Mouse (Mus musculus) right cerebral cortex, adult 18-20 months (tissue): ENCODE results near the gene Gm826.

Source experiments
- DNase-seq: peaks from one replicate; pipeline ENCODE4 v3.0.0; 2022; ENCODE audit warnings: mixed read lengths

Gm826 gene

DNA sequence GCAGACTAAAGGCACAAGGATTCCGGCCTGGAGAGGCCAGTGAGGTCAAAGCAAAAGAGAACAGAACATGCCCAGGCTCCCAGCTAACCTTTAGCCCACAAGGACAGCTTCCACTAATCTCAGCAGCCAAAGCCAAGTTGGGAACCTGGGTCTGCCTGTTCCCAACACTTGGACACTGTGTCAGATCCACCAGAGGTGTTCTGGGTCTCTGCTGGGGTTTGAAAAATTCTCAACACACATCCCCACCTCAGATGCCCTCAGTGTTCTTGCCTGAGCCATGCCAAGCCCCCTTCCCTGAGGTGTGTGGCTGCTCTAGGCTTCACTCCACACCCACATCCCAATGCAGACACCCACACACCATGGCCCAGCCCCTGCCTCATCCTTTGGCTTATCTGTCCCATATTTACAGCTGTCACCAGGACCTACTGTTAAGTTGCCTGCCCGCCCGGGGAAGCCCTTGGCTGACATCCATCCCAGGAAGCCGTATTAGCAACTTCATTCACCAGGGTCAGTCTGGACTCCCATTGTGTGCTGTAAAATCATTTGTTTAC, at the start of gene Gm826:
Gene Gm826 (minus strand): TSS at position 52 of the 551 bp plus-strand sequence.
- DNase-seq, result no peak

DNA sequence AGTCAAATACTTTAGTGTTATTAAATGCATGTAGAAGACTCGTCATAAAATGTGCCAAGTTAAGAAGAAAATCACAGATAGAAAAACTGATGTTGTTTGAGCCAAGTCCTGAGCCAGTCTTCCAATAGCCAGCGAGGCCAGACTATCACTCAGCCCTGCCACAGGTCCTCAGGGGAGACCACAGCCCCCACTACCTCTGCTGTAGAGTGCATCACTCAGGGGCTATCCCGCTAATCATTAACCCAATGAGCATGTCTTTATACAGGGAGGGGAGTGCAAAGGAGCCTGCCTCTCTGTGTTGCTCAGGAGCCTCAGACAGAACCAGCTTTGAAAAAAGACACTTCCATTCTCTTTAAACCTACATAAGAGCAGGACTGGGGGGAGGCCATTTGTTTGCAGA, 49.5 kb upstream of the Gm826 start:
- no peak for DNase-seq

DNA sequence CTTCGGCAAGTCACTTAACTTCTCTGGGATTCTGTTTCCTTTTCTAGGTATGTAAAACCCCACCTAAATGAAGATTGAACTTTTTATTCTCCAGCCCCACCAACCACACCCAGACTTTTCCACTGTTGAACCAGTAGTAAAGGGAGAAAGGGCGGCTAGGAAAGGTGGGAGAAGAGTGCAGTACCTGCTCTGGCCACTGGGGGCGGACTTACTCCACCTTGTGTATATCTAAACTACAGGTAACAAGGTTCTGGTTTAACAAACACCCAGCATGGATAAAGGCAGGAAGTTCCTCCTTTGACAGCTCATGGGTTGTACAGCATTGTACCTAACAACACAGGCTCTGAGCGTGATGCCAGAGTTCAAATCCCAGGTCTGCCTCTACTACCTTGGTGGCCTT, 44.3 kb upstream of the Gm826 start:
- no peak for DNase-seq

GRCm38 (mm10) chr2:160376236-160376635, 42.3 kb upstream of the Gm826 start:
- no peak for DNase-seq

DNA sequence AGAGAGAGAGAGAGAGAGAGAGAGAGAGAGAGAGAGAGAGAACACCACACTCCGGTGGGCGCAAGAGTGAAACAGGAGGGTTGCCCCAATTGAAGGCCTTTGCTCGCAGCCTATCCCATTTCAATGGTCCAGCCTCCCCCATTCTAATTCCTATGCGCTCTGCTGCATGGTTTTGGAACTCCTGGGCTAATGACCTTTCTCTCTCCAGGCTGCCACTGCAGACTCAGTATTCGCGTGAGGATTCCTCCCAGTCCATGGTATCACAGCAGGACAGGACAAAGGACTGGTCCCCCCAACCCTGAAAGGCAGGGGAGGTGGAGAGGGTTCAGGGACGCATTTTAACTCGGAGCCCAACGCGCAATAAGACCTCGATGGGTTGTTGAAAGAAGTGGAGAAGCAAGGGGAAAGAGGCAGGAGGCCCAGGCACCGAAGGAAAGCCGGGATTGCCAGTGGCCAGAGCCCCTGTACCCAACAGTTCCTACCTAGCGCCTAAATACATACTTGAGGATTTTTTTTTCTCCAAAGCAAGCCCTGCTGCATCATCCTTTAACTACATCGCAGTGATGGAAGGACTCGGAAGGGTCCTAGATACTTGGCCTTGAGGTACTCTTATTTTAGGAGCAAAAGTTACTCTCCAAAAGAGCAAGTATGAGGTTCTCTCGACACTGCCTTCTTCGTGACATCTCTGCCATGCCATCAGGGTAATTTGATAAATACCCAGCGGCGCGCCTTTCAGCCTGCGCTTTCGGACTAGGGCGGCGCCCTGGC, 35.9 kb upstream of the Gm826 start:
- DNase-seq, result no peak

- DNase-seq, result no peak
Observed at GRCm38 (mm10) chr2:160368422-160369357, 34.7 kb upstream of the Gm826 start.

DNA sequence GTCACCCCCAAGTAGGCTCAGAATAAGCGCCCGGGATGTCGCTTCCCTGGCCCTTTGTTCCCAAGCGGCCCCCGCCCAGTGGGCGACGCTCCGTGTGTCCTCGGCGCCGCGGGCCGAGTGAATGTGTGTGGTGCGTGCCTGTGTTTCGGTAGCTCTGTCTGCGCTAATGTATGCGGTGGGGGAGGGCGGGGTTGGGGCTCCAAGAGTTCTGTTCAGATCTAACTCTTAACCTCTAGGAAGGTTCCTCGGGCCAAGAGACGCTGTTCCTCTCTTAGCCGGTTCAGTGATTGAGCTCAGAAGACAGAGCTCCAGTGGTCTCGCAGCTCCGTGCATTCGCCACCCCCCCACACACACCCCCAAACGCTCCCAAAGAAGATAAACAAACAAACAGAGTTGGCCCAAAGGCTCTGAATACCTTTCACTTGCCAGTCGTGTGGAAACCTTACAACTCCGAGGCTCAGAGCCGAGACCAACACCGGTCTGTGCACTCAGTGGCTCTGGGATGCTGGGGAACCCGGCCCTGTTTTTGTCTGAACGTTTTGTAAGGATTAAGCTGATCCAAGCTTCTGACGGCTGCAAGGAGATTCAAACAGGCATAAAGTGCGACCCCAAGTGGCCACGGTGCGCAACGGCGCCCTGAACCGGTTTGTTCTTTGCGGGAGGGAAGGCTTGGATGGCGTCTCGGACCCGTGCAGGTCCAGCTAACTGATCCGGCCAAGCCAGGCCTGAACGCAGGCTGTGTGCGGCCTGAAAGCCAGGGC, 33.7 kb upstream of the Gm826 start:
- DNase-seq, result peak; percentile 87

DNA sequence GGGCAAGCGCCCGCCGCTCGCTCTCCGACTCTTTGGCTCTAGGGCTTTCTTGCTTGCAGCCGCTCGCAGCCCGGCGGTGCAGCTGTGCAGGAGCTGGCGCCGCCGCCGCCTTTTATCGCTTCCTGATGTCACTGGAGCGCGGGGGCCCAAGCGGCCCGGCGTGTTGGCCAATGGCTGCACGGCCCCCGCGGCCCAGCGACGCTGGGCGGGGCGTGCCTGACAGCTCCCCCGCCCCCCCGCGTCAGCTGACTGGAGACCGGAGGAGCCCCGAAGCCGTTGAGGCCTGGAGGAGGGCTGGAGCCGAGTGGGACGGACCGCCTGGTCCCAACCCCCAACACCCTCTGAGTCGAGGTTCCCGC, 33.0 kb upstream of the Gm826 start, which contains the start of gene Mafb:
Gene Mafb (minus strand): TSS at position 86 of the 359 bp plus-strand sequence.
- peak; percentile 90 for DNase-seq

GRCm38 (mm10) chr2:160366111-160366979, 32.4 kb upstream of the Gm826 start:
- no peak for DNase-seq

- DNase-seq, result no peak
Observed at GRCm38 (mm10) chr2:160365107-160365911, 31.3 kb upstream of the Gm826 start.

DNA sequence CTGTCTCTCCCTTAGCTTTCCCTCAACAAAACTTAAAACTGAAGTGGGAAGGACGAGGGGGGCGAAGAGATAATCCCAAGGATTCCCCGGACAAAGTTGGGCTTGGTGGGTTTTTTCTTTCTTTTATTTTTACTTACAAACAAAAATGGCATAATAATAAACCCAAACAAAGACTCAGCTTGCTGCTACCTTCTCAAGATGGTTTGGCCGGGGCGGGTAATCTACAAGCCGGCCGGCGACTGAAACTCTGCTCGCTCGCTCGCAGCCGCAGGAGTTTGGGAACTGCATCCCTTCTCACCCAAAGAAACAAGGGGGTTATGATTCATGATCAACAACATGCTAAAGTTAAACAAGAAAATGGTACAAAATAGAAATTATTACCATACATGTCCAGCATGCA, 30.7 kb upstream of the Gm826 start:
- DNase-seq, result no peak

DNA sequence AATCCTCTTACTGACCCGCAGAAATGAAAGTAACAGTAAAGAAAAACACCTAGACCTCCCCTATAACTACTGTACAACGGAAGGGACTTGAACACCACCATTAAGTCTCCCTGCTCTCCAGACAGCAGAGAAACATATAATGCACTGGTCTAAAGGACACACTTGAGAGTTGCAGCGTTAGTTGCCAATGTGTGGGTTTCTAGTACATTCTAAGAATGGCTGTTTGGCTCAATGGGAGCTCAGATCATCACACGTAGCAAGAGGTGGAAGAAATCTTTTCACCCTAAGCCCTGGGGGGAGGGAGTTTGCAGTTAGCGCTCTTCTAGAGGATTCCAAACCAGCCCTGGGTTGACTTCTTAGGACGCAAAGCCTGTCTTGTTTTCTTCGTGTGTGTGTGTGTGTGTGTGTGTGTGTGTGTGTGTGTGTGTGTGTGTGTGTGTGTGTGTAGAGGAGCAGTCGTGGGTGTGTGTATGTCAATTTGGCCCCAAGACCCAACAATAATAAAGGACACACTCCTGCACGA, 30.2 kb upstream of the Gm826 start:
- no peak for DNase-seq

DNA sequence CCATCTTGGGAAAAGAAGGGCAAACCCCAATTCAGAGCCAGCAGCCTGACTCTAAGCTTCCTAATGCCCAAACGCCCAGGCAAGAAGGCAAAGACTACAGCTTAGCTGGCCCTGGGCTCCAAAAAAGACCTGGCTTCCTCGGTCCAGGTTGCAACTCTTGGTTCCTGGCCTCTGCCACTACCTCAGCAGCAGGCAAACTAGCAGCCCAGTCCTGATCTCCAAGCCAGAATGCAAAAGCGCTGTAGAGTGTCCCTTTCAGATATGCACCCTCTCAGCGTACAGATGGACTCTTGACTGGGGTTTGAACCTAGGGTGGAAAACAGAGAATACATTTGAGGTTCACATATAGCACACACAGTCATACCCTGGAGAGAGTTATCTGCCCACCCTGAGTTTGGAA, 29.2 kb upstream of the Gm826 start:
- DNase-seq, result no peak

DNA sequence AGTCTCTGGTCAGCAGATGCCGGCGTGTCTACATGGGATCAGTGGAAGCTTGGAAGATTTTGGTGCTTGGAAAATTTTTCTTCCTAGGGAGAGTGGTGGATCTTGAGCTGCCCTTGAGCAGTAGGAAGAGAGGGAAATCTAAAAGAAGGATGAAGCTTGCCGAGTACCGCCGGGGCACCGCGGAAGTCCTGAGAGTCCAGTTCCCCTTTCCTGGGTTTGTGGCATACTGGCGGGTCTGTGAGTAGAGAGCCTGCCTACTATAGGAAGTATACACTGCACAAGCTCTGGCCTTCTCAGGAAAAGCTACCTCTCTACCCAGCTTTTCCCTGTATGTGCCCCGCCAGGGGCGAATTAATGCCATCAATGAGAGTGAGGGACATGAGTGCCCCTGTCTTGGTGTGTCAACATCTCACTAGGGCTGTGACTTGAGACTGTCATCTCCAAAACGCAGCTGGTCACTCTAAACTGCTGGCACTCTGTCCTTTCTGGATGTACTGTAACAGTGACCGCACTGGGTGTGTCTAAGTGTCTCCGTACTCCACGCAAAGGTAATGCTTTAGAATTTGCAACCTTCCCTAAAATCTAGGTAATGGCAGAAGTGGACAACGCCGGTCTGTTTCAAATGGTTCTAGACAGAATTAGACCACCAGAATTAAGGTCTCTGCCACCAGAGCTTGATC, 27.6 kb upstream of the Gm826 start:
- DNase-seq, result no peak

DNA sequence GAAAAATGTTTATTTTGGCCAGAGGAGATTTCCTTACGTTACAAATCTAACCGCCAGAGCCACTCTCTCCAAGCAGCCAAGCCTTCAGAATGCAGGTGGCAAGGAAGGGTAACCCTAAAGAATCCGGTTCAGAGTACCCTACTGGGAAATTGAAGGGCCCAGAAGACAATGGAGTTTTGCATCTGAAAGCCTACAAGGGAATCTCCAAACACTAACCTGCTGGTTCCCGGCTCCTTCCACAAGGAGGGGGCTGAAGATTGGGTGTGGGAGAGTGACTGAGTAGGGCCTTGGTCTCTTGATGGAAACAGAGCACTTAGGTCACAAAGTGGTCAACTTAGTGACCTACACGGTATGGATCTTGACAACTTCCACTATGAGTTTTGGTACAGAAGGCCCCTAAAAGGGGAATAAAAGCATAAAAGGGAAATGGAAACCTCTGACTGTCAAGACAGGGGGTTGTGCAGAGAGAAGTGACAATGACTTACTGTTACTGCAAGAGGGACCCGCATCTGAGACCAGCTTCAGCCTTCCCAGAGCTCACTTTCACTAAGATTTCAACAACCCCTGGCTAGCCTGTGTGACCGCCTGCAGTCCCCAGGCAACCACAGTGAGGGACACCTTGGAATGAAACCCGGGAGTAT, 26.4 kb upstream of the Gm826 start:
- DNase-seq, result no peak

GRCm38 (mm10) chr2:160358896-160359295, 24.9 kb upstream of the Gm826 start:
- no peak for DNase-seq

GRCm38 (mm10) chr2:160357442-160357841, 23.5 kb upstream of the Gm826 start:
- no peak for DNase-seq

- DNase-seq, result no peak
Observed at GRCm38 (mm10) chr2:160356132-160356531, 22.2 kb upstream of the Gm826 start.

GRCm38 (mm10) chr2:160354319-160354718, 20.4 kb upstream of the Gm826 start:
- no peak for DNase-seq

DNA sequence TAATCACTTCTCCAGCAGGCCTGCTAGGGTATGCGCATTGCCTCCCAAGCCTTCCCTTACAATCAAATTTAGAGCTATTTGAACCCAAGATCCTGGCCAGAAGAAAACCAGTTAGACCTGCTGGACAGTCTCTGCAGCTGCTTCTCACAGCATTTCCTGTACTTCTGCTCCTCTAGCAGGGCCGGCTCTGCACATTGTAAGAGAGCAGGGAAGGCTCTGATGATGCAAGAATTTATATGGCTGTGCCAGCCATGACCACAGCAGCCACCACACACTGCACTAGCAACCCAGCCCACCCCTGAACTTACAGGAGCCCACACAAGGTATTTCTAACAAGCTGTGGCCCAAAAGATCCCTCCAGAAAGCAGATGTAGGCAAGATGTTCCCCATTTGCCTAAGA, 19.6 kb upstream of the Gm826 start:
- DNase-seq, result no peak
